In genomic region chr17:66449460-66450341, GRCm38 (mm10) we compare ENCODE assay signal across 8 mouse cellular contexts. TPM values are rescaled to one million over a fixed set of nuclear protein-coding genes. Genes with fewer than 3 reads are reported as not detected.
DNase-seq lines count a peak whose midpoint lies in the region; ATAC-seq and TF ChIP-seq lines count a peak whose summit lies in the region.

Gene Mtcl1, minus strand, starts transcription at chr17:66449750.

- peak within 1 kb of the TSS; percentile 97 for H3K27ac ChIP-seq in hindbrain, embryonic 12.5 days
- H3K27ac ChIP-seq in lung, postnatal 0 days (ENCODE audit: low read length), result peak within 1 kb of the TSS; percentile 68

- peak within 1 kb of the TSS; percentile 98 for H3K9ac ChIP-seq in hindbrain, embryonic 12.5 days
- H3K9ac ChIP-seq in lung, postnatal 0 days (replicated peaks; ENCODE audit: low read depth), result peak within 1 kb of the TSS; percentile 68

- POLR2A ChIA-PET in Patski (lab: Charles Lee), result interaction anchor here (1.2 to 1.4 kb wide), 2 partner anchors 38 to 110 kb away, joined by 3 read pairs; no protein-coding TSS in a partner anchor

- CTCF ChIA-PET in Patski (lab: Charles Lee), result interaction anchor here (0.8 to 1.7 kb wide), 7 partner anchors 54 to 237 kb away, joined by 3 to 5 read pairs (median 3); no protein-coding TSS in a partner anchor

- H3K4me3 ChIP-seq in hindbrain, embryonic 12.5 days, result peak within 1 kb of the TSS; percentile 97
- peak within 1 kb of the TSS; percentile 79 for H3K4me3 ChIP-seq in lung, postnatal 0 days (ENCODE audit: low read depth, low read length)

- under 1% methylated on average over 69 of the region's 76 CpGs for WGBS in hindbrain, embryonic 12.5 days
- under 1% methylated on average over 65 of the region's 76 CpGs for WGBS in lung, postnatal 0 days

- no peak for TF ChIP-seq CTCF in Patski (IDR thresholded peaks at IDR 0.05)
- TF ChIP-seq CTCF in lung, postnatal 0 days (IDR thresholded peaks at IDR 0.05), result peak; percentile 28

- no peaks in the 10 kb centered on the region for H3K27me3 ChIP-seq in Patski
- H3K27me3 ChIP-seq in hindbrain, embryonic 12.5 days, result no peaks in the 10 kb centered on the region
- H3K27me3 ChIP-seq in lung, postnatal 0 days (replicated peaks; ENCODE audit: insufficient read depth, low read length), result no peaks in the 10 kb centered on the region

- ATAC-seq in Patski, result peak; percentile 56
- peak; percentile 86 for ATAC-seq in hindbrain, embryonic 12.5 days (ENCODE audit: low FRiP score)
- peak; percentile 85 for ATAC-seq in lung, postnatal 0 days

- in situ Hi-C loops in Patski (cut with MboI; ENCODE audit: low pct_unique_long_range_greater_than_20kb), result loop anchor here (5.0 kb wide), 1 partner anchor 97 kb away; no protein-coding TSS in a partner anchor

- TF ChIP-seq EP300 in lung, postnatal 0 days (IDR thresholded peaks at IDR 0.05), result no peak

- no peak for DNase-seq in Patski (ENCODE audit: low read depth, low spot score)
- peak; percentile 95 for DNase-seq in cerebellum, adult 9-11 months
- peak; percentile 72 to 82 for DNase-seq in frontal cortex, postnatal 14 days (ENCODE audit: low spot score in 2 of 2)
- peak; percentile 69 to 73 for DNase-seq in layer of hippocampus, postnatal 25 days (ENCODE audit: extremely low spot score in 1 of 2, low spot score in 1 of 2)
- DNase-seq in lung, postnatal 0 days (ENCODE audit: low spot score), result peak; percentile 85
- DNase-seq in ovary, postnatal 36 days (ENCODE audit: low spot score), result peak; percentile 77
- DNase-seq in thymus, postnatal 4 days, result peak; percentile 75

- peaks cover 47% of the 10 kb centered on the region for H3K4me1 ChIP-seq in hindbrain, embryonic 12.5 days
- 0 out of 2 replicates have a peak, but pooled peaks cover 3% of the 10 kb centered on the region for H3K4me1 ChIP-seq in lung, postnatal 0 days (ENCODE audit: insufficient read depth, low read depth, low read length)

- H3K9me3 ChIP-seq in hindbrain, embryonic 12.5 days (replicated peaks), result no peaks in the 10 kb centered on the region
- H3K9me3 ChIP-seq in lung, postnatal 0 days (ENCODE audit: low read length), result no peaks in the 10 kb centered on the region

- no peaks in the 10 kb centered on the region for H3K36me3 ChIP-seq in hindbrain, embryonic 12.5 days
- H3K36me3 ChIP-seq in lung, postnatal 0 days (ENCODE audit: insufficient read depth, low read length), result no peaks in the 10 kb centered on the region

- H3K4me2 ChIP-seq in hindbrain, embryonic 12.5 days (replicated peaks), result peak within 1 kb of the TSS; percentile 87
- H3K4me2 ChIP-seq in lung, postnatal 0 days (replicated peaks; ENCODE audit: low read depth, low read length), result peak within 1 kb of the TSS; percentile 97

RNA-seq across cellular contexts. Expression of gene Mtcl1, which starts in this region (rescaled TPM):
- polyA plus RNA-seq in Patski (2021), result 17.5 TPM
- 60.3 and 60.4 TPM in 2 replicates for polyA plus RNA-seq in hindbrain, embryonic 12.5 days (2016; fragmentation: Nextera tagmentation; extraction: Ambion mirVana)
- 10 to 100 TPM; 30.7 to 37.8 TPM for total RNA-seq in layer of hippocampus, postnatal 25 days (2021)
- polyA plus RNA-seq in lung, postnatal 0 days (2015; fragmentation: Nextera tagmentation; extraction: Ambion mirVana), result 8.6 and 9.9 TPM in 2 replicates
